Mouse (Mus musculus): ENCODE data around the gene St6galnac6. TPM values are rescaled to one million over a fixed set of nuclear protein-coding genes. Genes with fewer than 3 reads are reported as not detected.

Gene St6galnac6
- total RNA-seq, 2 experiments from 2014 or later = 46.8 to 56.5 TPM

GRCm38 (mm10) chr2:32637778-32638281 is 38.3 kb downstream of the St6galnac6 start:
- DNase-seq = peak; percentile 73
- peak overlapping the region; percentile 60 for H3K27ac ChIP-seq
- intact Hi-C loops (cut with DNase I) = no loop called here

DNA sequence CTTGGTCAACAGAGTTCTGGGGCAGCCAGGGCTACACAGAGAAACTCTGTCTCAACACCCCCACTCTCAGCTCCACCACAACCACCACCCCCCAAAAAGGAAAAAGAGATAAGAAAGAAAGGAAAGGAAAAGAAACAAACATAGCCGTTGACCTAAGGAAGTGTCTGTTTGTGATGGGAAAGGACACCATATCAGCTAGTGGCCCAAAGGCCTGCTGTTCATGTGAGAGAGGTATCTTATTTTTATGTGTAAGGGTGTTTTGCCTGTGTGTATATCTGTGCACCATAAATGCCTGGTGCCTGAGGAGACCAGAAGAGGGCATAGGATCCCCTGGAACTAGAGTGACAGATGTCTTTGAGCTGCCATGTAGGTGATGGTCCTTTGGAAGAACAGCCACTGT is 40.1 kb downstream of the St6galnac6 start:
- intact Hi-C loops (cut with DNase I) = no loop called here
- Histone ChIP-seq H3K27ac (0 out of 2 replicates have a peak overlapping the region, but pooled peaks have one; percentile 16), H3K4me3 (no peak overlapping the region)
- TF ChIP-seq CTCF (IDR thresholded peaks at IDR 0.05) = no peak
- peak; percentile 9 for DNase-seq

More at GRCm38 (mm10) chr2:32637778-32638281, 38.3 kb downstream of the St6galnac6 start:
- 0 out of 2 replicates have a peak overlapping the region, but pooled peaks have one; percentile 9 for H3K4me3 ChIP-seq
- TF ChIP-seq CTCF (IDR thresholded peaks at IDR 0.05) = no peak

GRCm38 (mm10) chr2:32640550-32641051 is 41.1 kb downstream of the St6galnac6 start:
- DNase-seq = peak; percentile 18
- peak overlapping the region; percentile 57 for H3K27ac ChIP-seq
- intact Hi-C loops (cut with DNase I) = no loop called here
- no peak overlapping the region for H3K4me3 ChIP-seq
- TF ChIP-seq CTCF (IDR thresholded peaks at IDR 0.05) = no peak

GRCm38 (mm10) chr2:32641810-32642209 is 42.3 kb downstream of the St6galnac6 start:
- Histone ChIP-seq H3K27ac (peak overlapping the region; percentile 94), H3K4me3 (no peak overlapping the region)
- peak; percentile 12 for DNase-seq
- TF ChIP-seq CTCF (IDR thresholded peaks at IDR 0.05) = no peak
- intact Hi-C loops (cut with DNase I) = no loop called here

DNA sequence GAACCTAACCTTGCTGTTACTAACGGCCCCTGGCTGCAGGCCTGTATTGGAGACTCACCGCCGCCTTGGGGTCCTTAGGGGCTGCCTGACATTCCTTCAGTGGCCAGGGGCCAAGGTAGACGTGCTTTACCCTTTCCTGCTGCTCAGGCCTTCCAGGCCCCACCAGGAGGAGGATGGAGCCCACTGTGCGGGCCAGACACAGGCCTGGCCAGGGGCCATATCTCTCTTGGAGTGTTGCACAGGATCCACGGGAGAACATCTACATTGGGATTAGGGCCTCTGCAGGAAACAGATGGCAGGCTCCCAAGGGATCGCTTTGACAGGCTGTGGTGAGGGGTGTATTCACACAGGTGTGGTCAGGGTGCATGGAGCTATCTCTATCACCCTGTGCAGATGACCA is 43.3 kb downstream of the St6galnac6 start:
- intact Hi-C loops (cut with DNase I) = no loop called here
- DNase-seq = peak; percentile 63
- Histone ChIP-seq H3K27ac (peak overlapping the region; percentile 94), H3K4me3 (no peak overlapping the region)
- TF ChIP-seq CTCF (IDR thresholded peaks at IDR 0.05) = no peak; the same call in 1 of the 2 replicates

DNA sequence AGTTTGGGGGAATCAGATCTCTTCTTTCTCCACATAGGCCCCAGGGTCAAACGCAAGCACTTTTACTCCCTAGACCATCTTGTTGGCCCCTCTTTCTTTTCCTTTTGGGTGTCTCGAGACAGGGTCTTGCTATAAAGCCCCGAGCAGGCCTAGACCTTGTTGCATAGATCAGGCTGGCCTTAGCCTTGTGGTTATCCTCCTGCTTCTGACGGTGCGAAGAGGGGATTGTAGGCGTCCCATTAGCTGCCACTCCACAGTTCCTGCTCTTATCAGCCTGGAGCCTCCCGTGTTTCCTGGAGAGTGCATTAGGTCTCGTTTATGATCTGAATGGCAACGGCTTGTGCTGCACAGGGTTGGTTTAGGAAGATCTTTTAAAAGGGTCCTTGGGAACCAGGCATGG is 44.6 kb downstream of the St6galnac6 start:
- peak overlapping the region; percentile 94 for H3K27ac ChIP-seq
- intact Hi-C loops (cut with DNase I) = no loop called here
- no peak for TF ChIP-seq CTCF (IDR thresholded peaks at IDR 0.05)
- no peak overlapping the region for H3K4me3 ChIP-seq
- peak; percentile 15 for DNase-seq

GRCm38 (mm10) chr2:32644799-32645475 is 45.4 kb downstream of the St6galnac6 start:
- peak; percentile 20 for DNase-seq
- Histone ChIP-seq H3K27ac (peak overlapping the region; percentile 94), H3K4me3 (no peak overlapping the region)
- intact Hi-C loops (cut with DNase I) = no loop called here
- no peak for TF ChIP-seq CTCF (IDR thresholded peaks at IDR 0.05)

DNA sequence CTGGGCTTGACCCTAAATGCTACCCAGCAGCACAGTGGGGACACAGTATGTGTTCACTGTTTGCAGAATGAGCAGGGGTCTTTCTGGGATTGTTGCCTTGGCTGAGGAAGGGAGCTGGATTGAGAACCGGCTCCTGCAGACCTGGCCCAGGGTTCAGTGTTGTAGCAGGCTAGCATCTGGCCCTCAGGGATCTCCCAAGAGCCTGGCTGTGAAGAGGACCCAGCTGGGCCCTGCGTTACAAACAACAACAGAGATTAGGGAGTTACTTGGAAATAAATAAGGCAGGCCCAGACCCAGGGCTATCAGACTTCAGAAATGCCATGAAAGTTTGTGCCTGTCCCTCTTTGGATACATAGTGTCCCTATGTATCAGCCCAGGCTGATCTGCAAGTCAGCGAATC is 46.1 kb downstream of the St6galnac6 start:
- intact Hi-C loops (cut with DNase I) = no loop called here
- no peak for TF ChIP-seq CTCF (IDR thresholded peaks at IDR 0.05)

GRCm38 (mm10) chr2:32646379-32647056 is 47.0 kb downstream of the St6galnac6 start, which contains the start of gene Eng:
TSS of gene Eng (plus strand) at chr2:32646595.
- intact Hi-C loops (cut with DNase I) = no loop called here
- peak within 1 kb of the TSS; percentile 78 for H3K4me3 ChIP-seq
- TF ChIP-seq CTCF (IDR thresholded peaks at IDR 0.05) = no peak
- peak; percentile 84 for DNase-seq
- H3K27ac ChIP-seq = peak within 1 kb of the TSS; percentile 94

More for the DNA sequence above, 46.1 kb downstream of the St6galnac6 start:
- DNase-seq = peak; percentile 16
- peak overlapping the region; percentile 78 for H3K4me3 ChIP-seq
- H3K27ac ChIP-seq = peak overlapping the region; percentile 94

GRCm38 (mm10) chr2:32647366-32647765 is 47.9 kb downstream of the St6galnac6 start:
- no peak for TF ChIP-seq CTCF (IDR thresholded peaks at IDR 0.05)
- Histone ChIP-seq H3K4me3 (peak overlapping the region; percentile 78), H3K27ac (peak overlapping the region; percentile 94)
- peak; percentile 22 for DNase-seq
- intact Hi-C loops (cut with DNase I) = no loop called here

GRCm38 (mm10) chr2:32653764-32654163 is 54.3 kb downstream of the St6galnac6 start:
- peak overlapping the region; percentile 58 for H3K4me3 ChIP-seq
- no peak for DNase-seq
- peak overlapping the region; percentile 88 for H3K27ac ChIP-seq
- no peak for TF ChIP-seq CTCF (IDR thresholded peaks at IDR 0.05)
- intact Hi-C loops (cut with DNase I) = no loop called here

DNA sequence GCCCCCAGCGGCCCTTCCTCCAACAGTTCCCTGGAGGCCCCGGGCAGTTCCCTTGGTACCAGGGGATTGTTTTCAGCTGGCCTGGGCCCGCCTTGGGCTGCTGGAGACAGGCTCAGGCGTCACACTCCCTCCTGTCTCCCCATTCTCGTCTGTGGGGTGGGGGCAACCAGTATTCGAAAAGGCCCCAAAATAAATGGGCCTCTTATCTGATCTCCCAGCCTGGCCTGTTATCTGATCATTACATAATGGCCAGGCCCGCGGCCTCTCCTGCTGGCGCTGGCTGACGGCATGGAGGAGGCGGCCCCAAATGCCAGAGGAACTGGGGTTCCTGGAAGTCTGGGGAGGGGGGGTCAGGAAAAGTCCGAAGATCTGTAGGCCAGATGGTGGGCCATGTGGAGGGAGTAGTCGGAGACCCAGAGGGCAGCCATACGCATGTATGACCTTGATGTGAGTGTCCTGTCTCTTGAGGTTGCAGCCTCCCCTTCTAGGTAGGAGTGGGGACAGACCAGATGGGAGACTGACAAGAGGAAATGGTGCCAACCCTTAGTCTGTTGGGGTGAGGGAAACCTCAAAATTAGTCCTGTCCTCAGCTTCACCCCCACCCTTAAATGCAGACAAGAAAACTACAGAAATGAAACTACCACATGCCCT is 55.4 kb downstream of the St6galnac6 start:
- Histone ChIP-seq H3K4me3 (peak overlapping the region; percentile 58), H3K27ac (peak overlapping the region; percentile 88)
- no peak for TF ChIP-seq CTCF (IDR thresholded peaks at IDR 0.05)
- DNase-seq = no peak
- intact Hi-C loops (cut with DNase I) = no loop called here

All from gastrocnemius, adult 2 months (tissue).